Mouse (Mus musculus) embryo, embryonic 9.5 days (tissue): ENCODE measurements around the gene Isg20l2.

Experiments used
- DNase-seq: peaks from one replicate; pipeline ENCODE4 v3.0.0-alpha.2; 2017; ENCODE audit errors: extremely low spot score

Isg20l2 gene

GRCm38 (mm10) chr3:87910573-87911141 is 19.5 kb upstream of the Isg20l2 start:
- peak; percentile 89 for DNase-seq

DNA sequence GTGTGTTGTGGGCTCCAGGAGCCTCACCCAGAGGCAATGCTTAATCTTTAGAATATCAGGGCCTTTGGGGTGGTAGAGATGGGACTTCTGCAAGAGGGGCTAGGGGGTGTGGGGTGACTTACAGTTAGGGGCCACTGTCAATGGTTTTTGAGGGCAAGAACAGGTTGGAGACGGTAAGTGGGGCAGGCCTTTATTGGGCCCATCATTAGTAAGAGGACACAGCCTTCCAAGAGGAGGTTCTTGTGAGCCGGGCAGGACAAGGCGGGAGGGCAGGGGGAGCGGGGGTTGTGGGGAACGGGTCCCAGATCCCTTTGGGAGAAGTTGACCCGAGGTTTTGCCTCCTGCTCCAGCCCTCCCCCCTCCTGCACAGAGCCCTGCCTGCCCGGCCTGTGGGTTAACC is 16.6 kb upstream of the Isg20l2 start:
- no peak for DNase-seq

DNA sequence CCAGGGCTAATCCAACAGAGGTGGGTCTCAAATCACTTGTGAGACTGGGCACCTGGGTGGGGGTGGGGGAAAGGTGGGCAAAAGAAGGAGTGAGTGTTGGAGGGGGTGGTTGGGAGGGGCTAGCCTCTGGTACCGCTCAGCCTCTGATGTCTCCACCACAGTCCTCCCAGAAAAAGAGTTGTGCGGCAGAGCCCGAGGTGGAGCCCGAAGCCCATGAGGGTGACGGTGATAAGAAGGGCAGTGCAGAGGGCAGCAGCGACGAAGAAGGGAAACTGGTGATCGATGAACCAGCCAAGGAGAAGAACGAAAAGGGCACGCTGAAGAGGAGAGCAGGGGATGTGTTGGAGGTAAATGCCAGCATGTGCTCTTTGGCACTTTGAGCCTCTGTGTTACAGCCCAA is 16.2 kb upstream of the Isg20l2 start:
- no peak for DNase-seq

DNA sequence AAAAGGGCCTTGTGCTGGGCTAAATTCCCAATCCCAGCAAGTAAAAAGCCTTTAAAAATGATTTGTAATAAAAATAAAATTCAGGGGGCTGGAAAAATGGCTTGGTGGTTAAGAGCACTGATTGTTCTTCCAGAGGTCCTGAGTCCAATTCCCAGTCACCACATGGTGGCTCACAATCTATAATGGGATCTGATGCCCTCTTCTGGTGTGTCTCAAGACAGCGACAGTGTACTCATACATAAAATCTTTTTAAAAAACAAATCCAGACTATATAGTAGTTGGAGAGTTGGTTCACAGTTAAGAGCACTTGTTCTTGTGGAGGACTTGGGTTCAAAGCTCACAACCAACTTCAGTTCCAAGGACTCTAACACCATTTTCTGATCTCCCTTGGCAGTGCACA is 13.1 kb upstream of the Isg20l2 start:
- DNase-seq, result no peak

DNA sequence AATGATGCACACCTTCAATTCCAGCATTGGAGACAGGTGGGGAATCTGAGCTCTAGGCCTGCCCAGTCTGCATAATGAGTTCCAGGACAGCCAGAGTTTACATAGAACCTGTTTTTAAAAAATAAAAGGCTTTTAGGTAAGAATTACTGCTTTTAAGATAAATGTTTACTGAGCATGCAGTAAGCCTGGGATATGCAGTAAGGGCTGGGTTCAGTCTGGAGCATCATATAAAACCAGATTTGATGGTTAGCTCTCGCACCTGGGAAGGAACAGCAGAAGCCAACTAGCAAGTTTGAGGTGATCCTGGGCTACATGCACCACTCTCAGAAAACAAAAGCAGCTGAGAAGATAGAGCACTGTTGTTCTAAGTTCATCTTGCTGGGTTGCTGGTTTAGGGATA is 11.6 kb upstream of the Isg20l2 start:
- no peak for DNase-seq

DNA sequence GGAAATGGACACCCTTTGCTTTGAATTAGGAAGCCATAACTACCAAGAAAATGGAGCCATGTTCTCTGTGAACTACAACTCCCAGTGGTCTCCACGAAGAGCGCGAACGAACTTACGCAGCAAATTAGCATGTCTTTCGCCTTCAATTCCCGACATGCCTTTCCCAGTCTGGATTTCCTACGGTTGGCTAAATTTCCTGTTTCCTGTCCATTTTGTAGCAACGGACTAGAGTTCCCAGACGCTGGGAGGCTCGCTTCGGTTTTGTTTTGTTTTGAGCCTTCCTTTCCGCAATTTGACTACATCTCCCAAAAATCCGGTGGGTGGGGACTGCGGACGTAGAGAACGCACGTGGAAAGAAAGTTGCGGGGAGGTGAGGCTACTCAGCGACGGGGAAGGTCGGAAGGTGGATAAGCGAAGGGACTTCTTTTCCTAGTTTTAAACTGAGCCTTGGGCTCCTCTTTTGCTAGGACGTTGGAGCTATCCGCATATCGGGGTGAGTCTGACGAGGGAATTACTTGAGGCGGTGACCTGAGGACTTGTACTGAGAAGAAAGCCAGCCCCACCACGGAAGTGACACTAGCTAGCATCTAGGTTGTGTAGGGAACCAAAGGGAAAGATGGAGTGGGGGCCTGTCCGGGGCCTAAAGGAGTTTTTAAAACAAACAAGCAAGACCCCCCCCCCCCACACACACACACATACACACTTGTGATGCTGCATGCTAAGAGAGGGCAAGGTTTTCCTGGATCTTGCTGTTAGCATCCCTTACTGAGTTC is 10.6 kb upstream of the Isg20l2 start, which contains the start of gene Mrpl24:
Gene Mrpl24, plus strand, starts transcription at position 171 of the 773 bp plus-strand sequence.
- peak; percentile 83 for DNase-seq

GRCm38 (mm10) chr3:87920270-87920943 is 9.7 kb upstream of the Isg20l2 start:
- no peak for DNase-seq

DNA sequence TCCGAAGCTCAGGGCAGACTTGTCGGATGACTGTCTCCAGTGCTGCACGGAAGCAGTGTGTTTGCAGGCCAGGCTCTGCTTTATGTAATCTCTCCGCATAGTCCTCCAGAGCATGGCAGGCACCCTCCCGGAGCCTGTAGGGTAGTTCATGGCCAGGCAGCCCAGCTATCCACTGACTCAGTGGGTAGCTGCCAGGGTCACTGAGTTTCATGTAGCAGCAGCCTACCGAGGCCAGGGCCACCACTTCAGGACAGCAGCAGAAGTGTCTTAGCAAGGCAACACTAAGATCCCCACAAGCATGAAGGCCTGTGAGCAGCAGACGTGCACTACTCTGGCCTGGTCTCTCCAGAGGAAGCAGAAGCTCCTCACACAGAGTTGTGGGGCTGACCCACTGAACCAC is 5.1 kb upstream of the Isg20l2 start:
- DNase-seq, result no peak

- DNase-seq, result no peak
Observed at GRCm38 (mm10) chr3:87927452-87927851, 2.7 kb upstream of the Isg20l2 start.

GRCm38 (mm10) chr3:87929341-87930077 is 605 bp upstream of the Isg20l2 start:
- no peak for DNase-seq

- no peak for DNase-seq
Observed at GRCm38 (mm10) chr3:87934026-87934425, 3.9 kb downstream of the Isg20l2 start.

DNA sequence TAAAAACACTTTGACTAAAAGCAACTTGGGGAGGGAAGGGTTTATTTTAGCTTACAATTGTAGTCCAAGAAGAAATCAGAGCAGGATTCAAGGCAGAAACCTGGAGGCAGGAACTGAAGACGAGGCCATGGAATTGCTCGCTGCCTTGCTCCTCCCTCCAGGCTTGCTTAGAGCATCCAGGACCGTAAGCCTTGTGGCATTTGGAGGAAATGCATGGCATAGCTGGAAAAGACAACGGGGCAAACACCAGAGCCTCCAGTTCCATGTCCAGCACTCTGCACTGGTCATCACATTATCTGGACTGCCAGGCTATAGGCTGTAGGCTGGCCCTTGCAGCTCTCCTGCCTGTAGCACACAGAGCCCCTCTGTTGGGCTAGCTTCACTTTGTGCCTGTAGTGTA is 4.4 kb downstream of the Isg20l2 start:
- no peak for DNase-seq

GRCm38 (mm10) chr3:87935201-87935600 is 5.1 kb downstream of the Isg20l2 start:
- DNase-seq, result no peak

GRCm38 (mm10) chr3:87935776-87936175 is 5.7 kb downstream of the Isg20l2 start:
- peak; percentile 75 for DNase-seq

GRCm38 (mm10) chr3:87940611-87941010 is 10.5 kb downstream of the Isg20l2 start:
- DNase-seq, result no peak

DNA sequence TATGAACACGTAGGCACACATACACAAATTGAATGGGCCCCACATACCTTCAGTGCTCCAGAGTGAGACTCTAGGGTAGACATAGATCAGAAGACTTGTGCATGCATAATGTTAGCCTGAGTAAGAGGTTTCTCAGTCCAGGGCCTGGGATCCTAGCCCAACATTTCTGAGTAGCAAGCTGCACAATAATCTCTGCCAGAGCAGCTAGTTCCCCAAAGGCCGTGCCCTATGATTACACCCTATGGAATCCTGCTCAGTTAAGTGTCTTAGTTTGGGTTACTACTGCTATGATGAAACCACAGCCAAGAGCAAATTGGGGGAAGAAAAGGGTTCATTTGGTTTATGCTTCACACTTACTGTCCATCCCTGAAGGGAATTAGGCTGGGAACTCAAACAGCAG is 12.4 kb downstream of the Isg20l2 start:
- DNase-seq, result no peak

GRCm38 (mm10) chr3:87943586-87943985 is 13.5 kb downstream of the Isg20l2 start:
- no peak for DNase-seq

DNA sequence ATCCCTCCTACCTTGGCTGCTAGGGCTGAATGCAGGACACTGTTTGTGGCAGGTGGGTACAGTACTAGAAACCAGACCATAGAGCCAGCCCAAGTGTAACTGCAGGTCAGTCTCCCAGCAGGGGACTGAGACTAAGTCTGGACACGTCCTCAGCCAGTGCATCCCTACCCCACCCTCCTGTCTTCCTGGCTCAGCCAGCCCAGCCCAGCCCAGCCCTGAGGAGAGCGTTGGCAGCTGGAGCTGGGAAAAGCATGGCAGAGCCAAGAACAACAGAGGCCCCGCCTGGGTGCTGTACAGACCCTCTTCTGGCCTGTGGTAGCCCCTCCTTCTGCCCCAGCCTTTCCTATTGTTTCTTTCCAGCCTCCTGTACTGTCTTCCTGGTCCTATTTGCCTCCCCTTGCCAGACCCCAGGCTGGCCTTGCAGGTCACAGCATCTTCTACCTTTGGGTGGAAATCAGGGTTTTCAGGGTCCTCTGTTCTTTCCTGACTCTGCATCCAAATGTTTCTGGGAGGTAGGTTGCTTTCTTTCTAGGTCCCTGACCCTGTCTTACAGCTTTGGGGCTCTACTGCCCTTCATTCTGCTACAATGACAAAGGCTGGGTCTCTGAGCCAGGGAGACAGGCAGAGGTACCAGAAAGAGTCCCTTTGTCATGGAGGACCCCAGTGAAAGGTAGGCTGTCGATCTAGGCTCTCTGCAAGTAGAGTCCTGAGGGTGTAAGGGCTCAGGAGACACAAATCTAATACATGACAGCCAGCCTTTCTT is 14.9 kb downstream of the Isg20l2 start:
- peak; percentile 32 for DNase-seq

GRCm38 (mm10) chr3:87945781-87946540 is 15.8 kb downstream of the Isg20l2 start:
- DNase-seq, result peak; percentile 70

DNA sequence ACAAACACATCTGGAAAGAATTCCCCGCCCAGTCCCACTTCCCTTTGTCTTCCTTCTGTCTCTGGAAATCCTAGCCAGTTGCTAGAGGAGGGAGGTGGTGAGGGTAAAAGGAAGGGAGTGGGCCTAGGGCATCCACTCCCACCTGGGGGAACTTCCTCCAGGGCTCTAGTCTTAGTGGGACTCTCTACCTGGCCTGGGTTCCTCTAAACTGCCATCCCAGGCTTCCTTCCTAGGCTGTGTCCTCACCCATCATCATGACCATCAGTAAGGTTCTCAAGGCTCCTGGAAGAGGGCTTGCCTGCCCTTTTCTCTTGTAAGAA is 16.4 kb downstream of the Isg20l2 start:
- DNase-seq, result no peak
